Mouse (Mus musculus) frontal cortex, postnatal 36 days (tissue): ENCODE results near the gene Bnc2.

Source experiments
- DNase-seq, 2 experiments: peaks; one replicate each; pipeline ENCODE4 v3.0.0; 2022; ENCODE audit warnings: low spot score in 2 of 2

The Bnc2 gene

GRCm38 (mm10) chr4:84324371-84324770 lies 350.7 kb downstream of the Bnc2 start:
- no peak for DNase-seq

- DNase-seq, result no peak
Measured at GRCm38 (mm10) chr4:84321598-84321997, 353.5 kb downstream of the Bnc2 start.

- DNase-seq, result no peak
Measured at GRCm38 (mm10) chr4:84317421-84317820, 357.7 kb downstream of the Bnc2 start.

- no peak for DNase-seq
Measured at GRCm38 (mm10) chr4:84311371-84311770, 363.7 kb downstream of the Bnc2 start.

- no peak for DNase-seq
Measured at GRCm38 (mm10) chr4:84310851-84311250, 364.2 kb downstream of the Bnc2 start.

- no peak for DNase-seq
Measured at GRCm38 (mm10) chr4:84308226-84308862, 366.7 kb downstream of the Bnc2 start.

- DNase-seq, result no peak
Measured at GRCm38 (mm10) chr4:84306928-84307606, 368.0 kb downstream of the Bnc2 start.

GRCm38 (mm10) chr4:84302949-84303348 lies 372.1 kb downstream of the Bnc2 start:
- no peak for DNase-seq

GRCm38 (mm10) chr4:84285153-84285552 lies 389.9 kb downstream of the Bnc2 start:
- no peak for DNase-seq

- DNase-seq, result no peak
Measured at GRCm38 (mm10) chr4:84282651-84283050, 392.4 kb downstream of the Bnc2 start.

- no peak for DNase-seq
Measured at GRCm38 (mm10) chr4:84278156-84278555, 396.9 kb downstream of the Bnc2 start.

GRCm38 (mm10) chr4:84276081-84276480 lies 399.0 kb downstream of the Bnc2 start:
- DNase-seq, result no peak

- no peak for DNase-seq
Measured at GRCm38 (mm10) chr4:84274158-84274557, 400.9 kb downstream of the Bnc2 start.

- no peak for DNase-seq
Measured at GRCm38 (mm10) chr4:84272867-84273266, 402.2 kb downstream of the Bnc2 start.

- DNase-seq, result no peak
Measured at GRCm38 (mm10) chr4:84269845-84270244, 405.2 kb downstream of the Bnc2 start.

GRCm38 (mm10) chr4:84247356-84247755 lies 427.7 kb downstream of the Bnc2 start:
- no peak for DNase-seq

GRCm38 (mm10) chr4:84232346-84232745 lies 442.7 kb downstream of the Bnc2 start:
- DNase-seq, result no peak

GRCm38 (mm10) chr4:84231251-84231650 lies 443.8 kb downstream of the Bnc2 start:
- no peak for DNase-seq

- no peak for DNase-seq
Measured at GRCm38 (mm10) chr4:84229189-84229960, 445.7 kb downstream of the Bnc2 start.

GRCm38 (mm10) chr4:84228551-84228950 lies 446.5 kb downstream of the Bnc2 start:
- DNase-seq, result no peak
